Mouse (Mus musculus): ENCODE data around the gene Syce1. TPM values are rescaled to one million over a fixed set of nuclear protein-coding genes. Genes with fewer than 3 reads are reported as not detected.

Syce1 gene
- total RNA-seq (2014; fragmentation: Nextera tagmentation) (not detected in 2 replicates), total RNA-seq (2017) (not detected in 2 replicates), polyA plus RNA-seq (2012) (not detected in 2 replicates)

DNA sequence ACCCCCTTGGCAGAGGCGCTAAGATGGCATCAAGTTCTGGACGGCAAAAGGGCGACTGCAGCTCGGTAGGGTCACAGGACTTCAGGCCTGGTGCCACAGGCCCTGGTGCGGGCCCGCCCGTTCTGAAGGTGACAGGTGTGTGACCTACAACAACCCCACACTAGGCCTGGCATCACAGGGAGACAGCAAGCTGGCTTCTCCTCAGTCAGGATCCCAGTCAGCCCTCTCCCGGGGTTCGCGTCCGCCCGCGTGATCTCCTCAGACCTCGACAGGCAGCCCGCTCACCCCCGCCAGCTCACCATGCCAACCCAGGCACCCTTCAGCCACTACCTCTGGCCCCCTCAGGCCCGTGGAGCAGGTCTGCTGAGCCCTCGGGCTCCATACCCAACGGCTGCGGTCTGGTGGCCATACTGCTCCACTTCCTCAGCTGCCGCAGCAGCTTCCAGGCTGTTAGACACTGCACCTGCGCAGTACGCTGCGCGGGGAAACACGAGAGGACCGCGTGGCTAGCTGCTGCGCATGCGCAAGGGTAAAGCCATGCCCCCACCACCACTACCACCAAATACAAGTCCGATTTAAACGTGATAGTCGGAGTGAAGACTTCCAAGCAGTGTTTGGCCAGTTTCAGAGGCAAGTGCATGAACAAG is at the start of gene Syce1:
Syce1 (minus strand) TSS at position 447 of the 647 bp plus-strand sequence.
- no peaks in the 10 kb centered on the region for H3K36me3 ChIP-seq (replicated peaks)
- H3K9me3 ChIP-seq (replicated peaks) = no peaks in the 10 kb centered on the region
- H3K27me3 ChIP-seq (ENCODE audit: insufficient read depth, low read length) = peaks cover 10% of the 10 kb centered on the region; the same call in 1 of the 2 replicates
- DNase-seq (ENCODE audit: low spot score) = no peak
- H3K4me1 ChIP-seq (ENCODE audit: insufficient read depth, low read depth, low read length) = no peaks in the 10 kb centered on the region
- no peak within 1 kb of the TSS for H3K4me3 ChIP-seq (ENCODE audit: low read depth, low read length)
- no peak for TF ChIP-seq CTCF (IDR thresholded peaks at IDR 0.05; ENCODE audit: low read depth, low read length)
- TF ChIP-seq GATA2 (IDR thresholded peaks at IDR 0.05; ENCODE audit: borderline replicate concordance, low read depth, low read length) = no peak
- no peak for TF ChIP-seq GATA1 (IDR thresholded peaks at IDR 0.05; ENCODE audit: borderline replicate concordance, low read length)
- TF ChIP-seq POLR2AphosphoS5 (IDR thresholded peaks at IDR 0.05; ENCODE audit: insufficient replicate concordance, low read depth, low read length) = no peak
- no peak for TF ChIP-seq TAL1 (conservative IDR thresholded peaks at IDR 0.05; ENCODE audit: low read depth, low read length)
- no peak for ATAC-seq (ENCODE audit: extremely low read depth, insufficient number of reproducible peaks, low FRiP score, poor library complexity, severe bottlenecking)

DNA sequence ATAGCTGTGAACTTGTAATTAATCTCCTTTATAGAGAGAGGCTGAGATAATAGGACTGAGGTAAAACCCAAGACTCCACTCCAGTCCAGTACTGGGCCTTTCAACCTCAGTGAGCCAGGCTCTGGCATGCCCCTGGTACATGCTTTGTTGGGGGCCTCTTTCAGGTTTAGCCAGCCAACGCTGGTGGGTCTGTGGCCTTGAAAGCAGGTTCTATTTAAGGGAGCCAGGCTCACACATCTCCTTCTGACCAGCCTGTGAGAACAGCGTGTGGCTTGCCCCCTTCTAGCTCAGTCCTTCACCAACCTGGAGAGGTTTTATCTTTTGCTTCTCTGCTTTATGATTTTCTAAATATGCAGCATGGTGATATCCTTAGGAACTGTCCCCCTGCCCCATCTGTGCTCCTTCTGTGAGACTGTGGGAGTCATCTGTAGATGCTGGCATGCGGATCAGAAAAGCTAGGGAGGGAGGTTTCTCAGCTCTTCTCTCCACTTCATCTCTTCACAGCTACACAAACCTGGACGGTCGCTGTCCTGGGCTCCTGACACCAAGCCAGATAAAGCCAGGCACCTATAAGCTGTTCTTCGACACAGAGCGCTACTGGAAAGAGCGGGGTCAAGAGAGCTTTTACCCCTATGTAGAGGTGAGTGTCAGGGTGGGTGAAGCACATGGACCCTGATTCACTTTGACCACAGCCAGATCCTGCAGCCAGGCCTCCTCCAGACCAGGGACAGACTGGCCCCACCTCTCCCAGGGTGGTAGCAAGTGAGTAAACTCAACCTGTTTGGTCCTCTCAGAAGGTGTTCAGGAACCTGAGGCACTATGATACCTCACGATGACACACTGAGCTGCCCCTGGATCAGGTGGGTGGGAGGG is 48.8 kb upstream of the Syce1 start:
- H3K27me3 ChIP-seq (ENCODE audit: insufficient read depth, low read length) = peaks cover 49% of the 10 kb centered on the region
- no peak for DNase-seq (ENCODE audit: low spot score)
- TF ChIP-seq POLR2AphosphoS5 (IDR thresholded peaks at IDR 0.05; ENCODE audit: insufficient replicate concordance, low read depth, low read length) = no peak
- no peak for TF ChIP-seq GATA2 (IDR thresholded peaks at IDR 0.05; ENCODE audit: borderline replicate concordance, low read depth, low read length)
- no peak for TF ChIP-seq GATA1 (IDR thresholded peaks at IDR 0.05; ENCODE audit: borderline replicate concordance, low read length)
- no peaks in the 10 kb centered on the region; the same call in 1 of the 2 replicates for H3K4me1 ChIP-seq (ENCODE audit: insufficient read depth, low read depth, low read length)
- no peak for ATAC-seq (ENCODE audit: extremely low read depth, insufficient number of reproducible peaks, low FRiP score, poor library complexity, severe bottlenecking)
- no peak overlapping the region for H3K4me3 ChIP-seq (ENCODE audit: low read depth, low read length)
- H3K36me3 ChIP-seq (replicated peaks) = no peaks in the 10 kb centered on the region
- no peaks in the 10 kb centered on the region for H3K9me3 ChIP-seq (replicated peaks)

DNA sequence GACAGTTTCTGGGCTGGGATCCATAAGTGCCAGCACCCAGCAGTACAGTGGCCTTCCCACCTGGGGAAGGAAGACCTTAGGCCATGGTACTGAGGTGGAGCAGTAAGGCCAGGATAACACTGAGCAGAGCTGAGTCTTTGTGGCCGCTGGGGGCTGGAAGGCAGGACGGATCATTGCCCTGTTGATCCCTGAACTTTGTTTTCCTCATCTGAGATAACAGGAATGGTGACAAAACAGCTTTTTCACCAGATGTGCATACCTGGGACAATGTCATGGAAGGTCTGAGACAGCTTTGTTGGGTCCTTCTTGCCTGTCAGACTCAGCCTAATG is 48.1 kb upstream of the Syce1 start:
- H3K4me3 ChIP-seq (ENCODE audit: low read depth, low read length) = no peak overlapping the region

DNA sequence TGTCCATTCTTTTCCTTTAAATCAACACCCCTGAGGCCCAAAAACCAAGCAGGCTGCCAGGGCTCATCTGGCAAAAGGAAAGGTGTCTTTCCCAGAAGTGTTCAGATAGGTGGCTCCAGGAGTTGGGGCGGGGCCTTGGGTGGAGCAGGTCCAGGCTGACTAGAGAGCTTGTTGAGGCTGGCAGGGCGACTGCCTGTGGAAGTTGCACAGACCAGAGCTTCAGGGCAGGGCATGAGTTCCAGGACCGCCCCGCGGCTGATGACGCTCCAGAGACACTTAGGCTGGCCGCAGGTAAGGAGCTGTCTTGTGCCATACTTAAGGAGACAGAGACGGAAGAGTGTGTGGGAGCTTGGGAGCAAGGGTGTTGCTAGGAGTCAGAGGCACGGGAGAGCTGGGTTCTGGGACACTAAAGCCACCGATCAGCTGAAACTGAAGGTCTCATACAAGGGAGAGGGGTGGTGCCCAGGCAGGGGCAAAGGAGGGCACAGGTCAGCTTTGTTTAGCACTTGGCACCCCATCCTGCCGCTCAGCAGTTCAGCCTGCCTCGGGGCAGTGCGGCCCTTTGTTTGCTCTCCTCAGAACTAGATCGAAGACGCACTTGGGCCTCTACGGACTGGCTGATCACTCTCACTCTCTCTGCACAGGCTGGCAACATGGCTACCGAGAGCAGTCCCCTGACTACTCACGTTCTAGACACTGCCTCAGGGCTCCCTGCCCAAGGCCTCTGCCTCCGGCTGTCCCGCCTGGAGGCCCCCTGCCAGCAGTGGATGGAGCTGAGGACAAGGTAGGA is 47.5 kb upstream of the Syce1 start, which contains the start of gene Urah:
Urah (plus strand) TSS at position 51 of the 790 bp plus-strand sequence.
- no peak for DNase-seq (ENCODE audit: low spot score)
- no peak for TF ChIP-seq GATA2 (IDR thresholded peaks at IDR 0.05; ENCODE audit: borderline replicate concordance, low read depth, low read length)
- no peak for TF ChIP-seq TAL1 (conservative IDR thresholded peaks at IDR 0.05; ENCODE audit: low read depth, low read length)
- TF ChIP-seq CTCF (IDR thresholded peaks at IDR 0.05; ENCODE audit: low read depth, low read length) = no peak
- no peak for TF ChIP-seq POLR2AphosphoS5 (IDR thresholded peaks at IDR 0.05; ENCODE audit: insufficient replicate concordance, low read depth, low read length)
- TF ChIP-seq GATA1 (IDR thresholded peaks at IDR 0.05; ENCODE audit: borderline replicate concordance, low read length) = no peak
- ATAC-seq (ENCODE audit: extremely low read depth, insufficient number of reproducible peaks, low FRiP score, poor library complexity, severe bottlenecking) = no peak
- Histone ChIP-seq H3K4me3 (ENCODE audit: low read depth, low read length) (no peak within 1 kb of the TSS), H3K36me3 (replicated peaks) (no peaks in the 10 kb centered on the region), H3K27me3 (ENCODE audit: insufficient read depth, low read length) (peaks cover 45% of the 10 kb centered on the region), H3K9me3 (replicated peaks) (no peaks in the 10 kb centered on the region), H3K4me1 (ENCODE audit: insufficient read depth, low read depth, low read length) (no peaks in the 10 kb centered on the region; the same call in 1 of the 2 replicates)

More for the DNA sequence above, 48.1 kb upstream of the Syce1 start:
- Histone ChIP-seq H3K36me3 (replicated peaks) (no peaks in the 10 kb centered on the region), H3K27me3 (ENCODE audit: insufficient read depth, low read length) (peaks cover 46% of the 10 kb centered on the region), H3K4me1 (ENCODE audit: insufficient read depth, low read depth, low read length) (no peaks in the 10 kb centered on the region; the same call in 1 of the 2 replicates), H3K9me3 (replicated peaks) (no peaks in the 10 kb centered on the region)
- no peak for TF ChIP-seq GATA2 (IDR thresholded peaks at IDR 0.05; ENCODE audit: borderline replicate concordance, low read depth, low read length)
- TF ChIP-seq CTCF (IDR thresholded peaks at IDR 0.05; ENCODE audit: low read depth, low read length) = no peak
- no peak for TF ChIP-seq GATA1 (IDR thresholded peaks at IDR 0.05; ENCODE audit: borderline replicate concordance, low read length)
- no peak for ATAC-seq (ENCODE audit: extremely low read depth, insufficient number of reproducible peaks, low FRiP score, poor library complexity, severe bottlenecking)
- DNase-seq (ENCODE audit: low spot score) = no peak

DNA sequence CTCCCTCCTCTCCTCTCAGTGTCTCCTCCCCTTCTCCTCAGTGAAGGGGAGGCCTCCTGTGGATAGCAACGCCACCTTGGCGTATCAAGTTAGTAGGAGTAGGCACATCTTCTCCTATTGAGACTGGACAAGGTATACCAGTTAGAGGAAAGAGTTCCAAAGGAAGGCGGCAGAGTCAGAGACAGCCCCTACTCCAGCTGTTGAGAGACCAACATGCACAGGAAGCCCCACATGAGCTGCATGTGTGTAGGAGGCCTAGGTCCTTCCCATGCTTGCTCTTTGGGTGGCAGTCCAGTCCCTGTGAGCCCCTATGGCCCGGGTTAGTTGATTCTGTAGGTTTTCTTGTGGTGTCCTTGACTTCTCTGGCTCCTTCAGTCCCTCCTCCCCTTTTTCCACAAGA is 45.7 kb upstream of the Syce1 start:
- TF ChIP-seq CTCF (IDR thresholded peaks at IDR 0.05; ENCODE audit: low read depth, low read length) (no peak), GATA2 (IDR thresholded peaks at IDR 0.05; ENCODE audit: borderline replicate concordance, low read depth, low read length) (no peak), POLR2AphosphoS5 (IDR thresholded peaks at IDR 0.05; ENCODE audit: insufficient replicate concordance, low read depth, low read length) (no peak), TAL1 (conservative IDR thresholded peaks at IDR 0.05; ENCODE audit: low read depth, low read length) (no peak), GATA1 (IDR thresholded peaks at IDR 0.05; ENCODE audit: borderline replicate concordance, low read length) (no peak)
- no peak for DNase-seq (ENCODE audit: low spot score)
- Histone ChIP-seq H3K4me1 (ENCODE audit: insufficient read depth, low read depth, low read length) (no peaks in the 10 kb centered on the region; the same call in 1 of the 2 replicates), H3K4me3 (ENCODE audit: low read depth, low read length) (no peak overlapping the region), H3K9me3 (replicated peaks) (no peaks in the 10 kb centered on the region), H3K36me3 (replicated peaks) (no peaks in the 10 kb centered on the region), H3K27me3 (ENCODE audit: insufficient read depth, low read length) (peaks cover 36% of the 10 kb centered on the region)
- no peak for ATAC-seq (ENCODE audit: extremely low read depth, insufficient number of reproducible peaks, low FRiP score, poor library complexity, severe bottlenecking)
